Mouse (Mus musculus): ENCODE results near the gene Mrps23. TPM values are rescaled to one million over a fixed set of nuclear protein-coding genes. Genes with fewer than 3 reads are reported as not detected.

Gene Mrps23
- total RNA-seq, 2 experiments from 2014 or later, result 67.6 to 78.7 TPM

DNA sequence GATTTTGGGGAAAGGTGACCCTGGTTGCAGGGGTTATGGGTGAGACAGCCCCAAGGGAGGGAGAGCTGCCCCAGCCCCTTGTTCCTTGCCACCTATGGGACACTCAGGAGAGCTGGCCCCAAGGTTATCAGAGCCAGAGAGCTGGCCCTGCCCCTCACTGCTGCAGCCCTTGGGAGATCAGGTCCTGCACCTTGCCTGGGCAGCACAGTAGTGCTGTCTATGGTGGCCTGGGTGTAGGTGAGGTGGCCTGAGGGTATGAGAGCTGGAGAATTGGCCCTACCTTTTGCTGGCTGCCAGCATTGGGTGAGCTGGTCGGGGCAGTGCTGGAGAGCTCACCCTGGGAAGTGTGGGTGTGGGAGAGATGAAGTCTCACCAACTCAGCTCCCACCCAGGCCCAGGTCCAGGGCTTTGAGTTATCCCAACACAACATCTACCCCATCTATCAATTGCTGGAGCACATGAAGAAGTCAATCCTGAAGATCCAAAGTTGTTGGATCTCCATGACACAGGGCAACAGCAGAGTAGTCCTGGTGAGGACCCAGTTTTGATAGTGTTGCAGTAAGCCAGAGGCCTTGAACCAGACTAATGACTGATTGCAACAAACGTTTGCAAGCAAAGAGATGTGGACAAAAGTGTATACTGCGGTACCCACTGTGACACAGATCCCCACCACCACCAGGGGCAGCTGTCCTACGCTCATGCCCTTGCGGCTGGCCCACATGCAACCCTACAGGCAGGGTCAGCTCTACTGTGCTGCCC lies 7.8 kb downstream of the Mrps23 start:
- no peak for DNase-seq

DNA sequence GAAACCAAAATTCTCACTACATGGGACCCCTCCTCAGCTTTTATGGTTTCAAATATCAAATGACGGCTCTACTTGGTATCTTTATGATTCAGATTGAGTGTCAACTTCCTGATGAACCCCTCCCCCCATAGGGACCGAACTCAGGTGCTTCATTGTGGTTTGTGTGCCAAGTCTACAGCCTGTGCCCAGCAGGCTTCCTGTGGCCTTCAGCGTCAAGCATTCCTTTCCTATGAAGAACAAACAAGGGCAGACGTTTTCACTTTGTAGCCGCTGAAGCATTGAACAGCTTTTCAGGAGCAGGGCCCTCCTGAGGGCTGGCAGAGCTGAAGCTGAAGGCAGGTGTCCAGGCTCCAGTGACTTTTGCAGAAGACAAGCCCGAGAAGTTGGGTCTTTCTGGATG lies 9.6 kb downstream of the Mrps23 start:
- no peak for DNase-seq

DNA sequence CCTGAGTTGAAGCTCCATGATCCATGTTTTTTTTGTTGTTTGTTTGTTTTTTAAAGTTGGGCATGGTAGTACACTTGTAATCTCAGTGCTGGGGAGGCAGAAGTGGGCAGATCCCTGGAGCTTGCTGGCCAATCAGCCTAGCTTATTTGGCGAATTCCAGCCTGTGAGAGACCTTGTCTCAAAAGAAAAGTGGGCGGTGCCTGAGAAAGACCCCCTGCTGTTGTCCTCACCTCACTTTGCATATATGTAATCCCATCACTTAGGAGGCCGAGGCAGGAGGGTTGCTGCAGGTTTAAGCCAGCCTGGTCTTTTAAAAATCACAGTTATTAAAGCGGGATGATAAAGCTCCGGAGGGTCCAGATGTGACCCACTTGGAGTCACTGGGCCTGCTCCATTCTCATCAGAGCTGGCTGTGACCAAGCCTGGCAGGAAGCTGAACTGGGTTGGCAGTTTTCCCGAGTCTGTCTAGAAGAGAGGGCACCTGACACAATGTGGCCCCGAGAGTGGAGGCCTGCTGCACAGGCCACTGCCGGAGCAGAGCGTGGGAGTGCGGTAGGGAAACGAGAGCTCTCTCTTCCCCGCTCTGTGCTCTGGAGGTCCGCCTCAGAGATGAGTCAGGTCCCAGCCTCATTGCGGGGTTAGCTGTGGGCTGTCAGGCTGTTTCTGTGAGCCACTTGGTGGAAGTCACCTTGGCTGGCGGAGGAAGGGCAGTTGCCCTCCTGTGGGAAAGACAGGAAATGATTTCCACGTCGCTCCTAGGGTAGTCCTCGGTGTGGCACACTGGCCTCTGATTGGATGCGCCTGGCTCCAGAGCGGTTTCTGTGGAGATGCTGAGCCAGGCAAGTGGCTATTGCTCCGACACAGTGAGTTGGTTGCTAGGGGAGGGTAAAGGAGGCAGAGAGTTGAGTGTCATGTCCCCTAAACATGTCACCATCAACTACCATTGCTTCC lies 11.0 kb downstream of the Mrps23 start:
- peak; percentile 48 to 63 for DNase-seq

DNA sequence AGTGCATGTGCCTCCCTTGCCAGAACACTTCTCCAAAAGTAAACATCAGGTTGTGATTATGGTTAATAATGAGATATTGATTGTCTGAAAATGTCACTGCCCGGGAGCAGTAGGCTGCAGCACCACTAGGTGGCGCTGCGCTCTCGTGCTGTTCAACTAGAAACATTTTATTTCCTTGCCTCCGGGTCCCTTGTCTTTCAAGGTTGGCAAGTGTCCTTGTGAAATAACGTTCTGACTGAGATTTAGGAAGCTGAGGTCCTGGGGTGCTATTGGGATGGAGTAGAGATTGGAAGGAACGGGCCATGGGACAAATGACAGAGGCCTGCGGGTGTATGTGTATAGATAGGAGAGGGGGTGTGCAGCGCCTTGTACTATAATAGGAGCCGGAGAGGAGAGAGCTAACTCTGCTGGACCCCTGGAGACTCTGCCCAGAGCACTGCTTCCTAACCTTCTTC lies 12.1 kb downstream of the Mrps23 start:
- DNase-seq, result peak; percentile 61 to 64

DNA sequence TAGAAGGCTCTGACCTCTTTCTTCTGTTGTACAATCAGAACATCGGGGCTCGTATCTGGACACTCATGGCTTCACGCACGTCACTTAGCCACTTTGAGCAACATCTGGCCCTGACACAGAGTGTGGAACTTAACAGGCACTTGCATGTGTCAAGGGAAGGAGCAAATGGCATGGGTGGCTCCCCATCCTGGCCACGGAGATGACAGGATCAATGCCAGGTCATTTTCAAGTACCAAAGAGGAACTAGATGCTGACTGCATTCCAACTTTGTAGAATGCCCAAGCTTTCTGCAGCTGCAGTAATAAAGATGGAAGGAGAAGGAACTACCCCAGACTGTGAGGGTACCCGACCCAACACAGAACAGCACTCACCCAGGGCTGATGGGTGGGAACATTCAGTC lies 14.0 kb downstream of the Mrps23 start:
- DNase-seq, result no peak

DNA sequence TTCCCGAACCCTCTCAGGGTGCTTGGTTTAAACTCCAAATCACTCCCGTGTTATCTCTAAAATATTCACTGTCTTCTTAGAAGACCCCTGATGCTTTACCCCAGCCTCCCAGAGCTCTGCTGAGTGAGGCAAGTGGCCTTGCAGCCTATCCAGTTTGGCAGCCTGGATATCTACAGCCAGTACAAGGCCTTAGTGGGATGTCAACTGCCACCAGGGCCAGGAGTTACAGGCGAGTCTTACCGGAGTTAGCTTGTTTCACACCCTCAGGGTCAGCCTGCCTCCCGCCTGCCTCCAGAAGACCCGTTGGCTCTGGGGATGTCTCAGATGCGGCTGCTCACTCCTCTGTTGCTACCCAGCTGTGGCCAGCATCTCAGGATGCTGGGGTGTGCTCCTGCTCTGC lies 14.4 kb downstream of the Mrps23 start:
- no peak for DNase-seq

DNA sequence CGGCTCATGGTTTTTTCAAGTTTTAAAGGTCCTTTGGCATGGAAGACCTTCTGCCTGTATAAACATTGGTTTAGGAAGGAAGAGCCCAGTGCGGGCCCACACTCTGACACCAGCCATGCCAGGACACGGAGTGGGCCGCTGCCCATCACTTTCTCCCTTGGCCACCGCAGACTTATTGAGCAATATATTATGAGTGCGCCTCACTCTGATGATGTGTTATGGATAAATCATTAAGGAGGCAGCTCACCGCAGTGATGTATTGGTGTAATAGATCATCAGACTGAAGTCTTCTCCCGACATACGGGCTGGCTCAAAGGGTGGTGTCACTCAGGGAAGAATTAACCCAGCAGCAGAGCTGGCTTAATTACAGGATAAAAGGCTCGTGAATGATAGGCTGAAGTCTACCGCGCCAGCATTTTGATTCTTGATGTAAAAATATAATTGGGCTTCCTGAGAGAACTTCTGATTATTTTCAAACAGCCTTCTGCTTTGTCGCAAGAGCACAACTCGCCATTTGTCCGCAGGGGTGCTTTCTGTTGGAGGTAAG lies 17.8 kb downstream of the Mrps23 start:
- no peak for DNase-seq

DNA sequence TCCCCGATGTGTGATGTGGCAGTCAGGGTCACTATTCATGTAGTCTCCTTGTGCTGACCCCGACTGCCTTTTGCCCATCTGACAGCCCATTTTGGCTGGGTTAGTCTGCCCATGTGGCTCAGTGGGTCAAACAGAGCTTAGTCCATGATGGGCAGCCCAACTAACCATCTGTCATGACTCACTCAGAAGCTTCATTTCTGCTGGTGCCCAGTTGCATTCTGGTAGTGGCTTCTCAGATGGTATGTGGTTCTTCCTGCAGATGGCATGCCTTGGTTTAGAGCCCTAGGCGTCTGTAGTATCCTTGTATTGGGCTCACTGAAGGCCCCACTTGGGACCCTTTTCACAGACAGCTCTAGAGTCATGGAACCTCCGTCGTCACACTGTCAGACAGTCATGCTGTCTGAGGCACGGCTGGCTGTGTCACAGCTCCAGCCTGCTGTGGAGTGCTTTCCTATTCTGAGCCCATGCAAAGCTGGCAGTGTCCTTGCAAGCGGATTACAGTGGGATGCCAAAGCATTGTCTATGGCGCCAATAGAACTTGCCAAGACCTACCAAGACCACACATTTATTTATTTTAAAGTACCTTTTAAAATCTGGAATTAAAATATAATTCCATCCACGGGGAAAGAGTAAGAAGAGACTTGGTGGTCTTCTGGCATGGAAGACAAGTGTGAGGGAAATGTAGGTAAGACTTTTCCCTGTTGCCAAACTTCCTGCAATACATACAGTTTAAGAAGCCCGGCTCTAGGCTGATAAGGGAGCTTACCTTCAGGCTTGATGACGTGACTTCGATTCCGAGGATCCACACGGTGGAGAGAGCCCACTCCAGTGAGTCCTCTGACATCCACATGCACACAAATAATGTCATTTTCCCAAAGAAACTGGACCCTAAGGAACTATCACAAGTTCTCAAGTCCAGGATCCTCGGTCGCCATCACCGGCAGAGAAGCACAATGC lies 23.1 kb downstream of the Mrps23 start:
- no peak for DNase-seq

DNA sequence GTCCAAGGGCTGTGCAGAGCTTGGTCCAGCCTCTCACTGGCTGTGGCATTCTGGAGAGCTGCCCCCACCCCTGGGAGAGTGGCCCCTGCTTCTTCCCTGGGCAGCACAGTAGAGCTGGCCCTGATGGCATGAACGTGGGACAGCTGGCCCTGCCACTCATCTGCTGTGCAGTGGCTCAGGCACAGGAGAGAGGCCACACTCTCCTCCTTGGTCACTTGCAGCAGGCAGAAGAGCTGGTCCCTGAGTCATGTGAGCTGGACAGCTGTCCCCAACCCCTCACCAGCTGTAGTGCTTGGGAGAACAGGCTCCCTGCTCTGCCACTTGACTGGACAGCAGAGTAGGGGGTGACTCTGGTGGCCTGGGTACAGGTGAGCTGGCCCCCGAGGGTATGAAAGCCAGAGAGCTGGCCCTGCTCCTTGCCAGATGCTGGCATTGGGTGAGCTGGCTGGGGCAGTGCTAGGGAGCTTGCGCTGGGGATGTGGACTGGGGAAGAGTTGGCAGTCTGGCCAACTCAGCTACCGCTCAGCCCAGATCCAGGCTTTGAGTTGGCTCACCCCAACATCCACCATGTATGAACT lies 27.1 kb downstream of the Mrps23 start:
- DNase-seq, result no peak

DNA sequence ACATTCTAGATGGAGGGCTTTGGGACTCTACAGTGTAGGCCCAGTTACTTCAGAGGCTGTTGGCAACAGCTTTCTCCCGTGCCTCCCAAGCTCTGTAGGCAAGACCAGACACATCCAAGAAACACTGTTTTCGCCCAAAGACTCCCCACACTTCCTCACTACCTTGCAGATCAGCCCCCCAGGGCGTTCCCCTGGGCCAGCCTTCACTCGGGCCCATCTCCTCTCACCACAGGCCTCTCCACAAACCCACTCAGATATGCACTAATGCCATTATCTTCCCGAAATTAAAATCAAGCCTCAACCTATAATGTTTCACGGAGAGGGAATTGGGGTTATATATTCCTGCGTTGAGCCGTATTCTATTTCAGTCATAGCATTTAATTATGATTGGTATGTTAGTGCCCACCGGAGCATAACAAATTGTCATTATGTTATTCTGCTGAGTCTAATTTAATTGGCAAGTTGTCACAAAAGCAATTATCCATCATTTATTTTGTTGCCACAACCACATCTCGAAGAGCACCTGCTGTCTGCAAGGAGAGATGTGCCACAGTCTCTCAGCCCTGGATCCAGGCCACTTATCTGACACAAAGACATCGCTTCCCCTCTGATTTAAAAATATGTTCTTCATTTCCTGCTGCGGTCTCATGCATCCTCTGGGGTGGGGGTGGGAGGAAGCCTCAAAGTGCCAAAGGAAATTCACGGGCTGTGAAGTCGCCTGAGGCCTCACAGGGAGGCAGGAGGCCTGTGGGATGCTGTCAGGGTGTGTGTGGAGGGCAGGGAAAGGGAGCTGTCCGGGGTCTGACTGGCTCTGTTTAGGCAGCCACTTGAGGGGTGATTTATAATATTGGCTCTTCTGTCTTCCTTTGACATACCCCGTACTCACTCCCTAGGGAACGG lies 29.6 kb downstream of the Mrps23 start:
- no peak for DNase-seq

DNA sequence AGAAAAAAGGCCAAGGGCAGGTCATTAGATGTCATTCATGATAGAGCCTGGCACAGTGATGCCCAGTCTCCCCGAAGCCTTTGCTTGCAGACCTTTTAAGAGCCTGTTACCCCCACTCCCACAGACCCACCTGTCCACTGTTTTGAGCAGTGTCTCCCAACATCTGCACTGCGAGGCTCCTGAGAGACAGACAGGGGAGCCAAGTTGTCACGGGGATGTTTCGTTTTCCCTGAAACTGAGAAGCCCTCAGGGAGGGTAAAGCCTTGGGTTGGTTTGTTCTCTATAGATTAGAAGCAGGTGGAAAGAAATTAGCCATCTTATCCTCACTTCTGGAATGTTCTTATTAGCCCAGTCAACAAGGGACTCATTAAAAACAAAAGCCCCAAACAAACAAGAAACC lies 30.6 kb downstream of the Mrps23 start:
- no peak for DNase-seq

DNA sequence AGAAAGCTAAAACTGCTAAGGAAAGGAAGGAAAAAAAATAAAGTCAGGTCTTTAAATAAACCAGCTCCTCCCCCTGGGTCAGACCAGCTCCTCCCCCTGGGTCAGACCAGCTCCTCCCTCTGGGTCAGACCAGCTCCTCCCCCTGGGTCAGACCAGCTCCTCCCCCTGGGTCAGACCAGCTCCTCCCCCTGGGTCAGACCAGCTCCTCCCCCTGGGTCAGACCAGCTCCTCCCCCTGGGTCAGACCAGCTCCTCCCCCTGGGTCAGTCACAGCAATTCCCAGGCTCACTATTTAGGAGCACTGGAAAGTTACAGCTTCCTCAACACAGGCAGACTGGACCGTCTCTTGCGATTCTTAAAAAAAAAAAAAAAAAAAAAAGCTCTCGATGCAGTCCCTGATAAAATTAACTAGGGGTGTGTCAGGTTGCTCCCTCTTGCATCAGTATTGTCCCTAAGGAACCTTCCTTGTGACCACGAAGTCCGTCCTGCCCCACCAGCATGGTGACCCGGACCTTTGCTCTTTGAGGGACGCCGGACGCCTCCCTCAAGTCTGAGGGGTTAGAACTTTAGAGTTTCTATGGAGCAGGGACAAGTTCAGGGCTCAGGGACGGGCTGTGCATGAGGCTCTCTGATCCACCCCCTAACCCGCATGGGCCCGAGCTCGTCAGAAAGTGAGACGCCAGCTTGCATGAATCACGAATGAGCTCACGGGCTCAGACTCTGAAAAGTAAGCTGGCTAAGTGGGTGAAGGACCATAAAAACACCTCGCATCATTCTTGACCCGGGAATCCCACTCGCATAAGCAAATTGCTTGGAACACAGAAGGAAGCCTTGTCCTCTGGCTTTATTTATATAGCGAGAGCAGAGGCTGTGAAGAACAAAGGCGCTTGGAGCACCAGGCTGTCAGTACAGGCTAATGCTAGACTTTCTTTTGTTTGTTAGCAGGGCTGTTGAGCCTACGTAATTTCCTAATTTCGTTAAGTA lies 31.3 kb downstream of the Mrps23 start:
- no peak for DNase-seq

DNA sequence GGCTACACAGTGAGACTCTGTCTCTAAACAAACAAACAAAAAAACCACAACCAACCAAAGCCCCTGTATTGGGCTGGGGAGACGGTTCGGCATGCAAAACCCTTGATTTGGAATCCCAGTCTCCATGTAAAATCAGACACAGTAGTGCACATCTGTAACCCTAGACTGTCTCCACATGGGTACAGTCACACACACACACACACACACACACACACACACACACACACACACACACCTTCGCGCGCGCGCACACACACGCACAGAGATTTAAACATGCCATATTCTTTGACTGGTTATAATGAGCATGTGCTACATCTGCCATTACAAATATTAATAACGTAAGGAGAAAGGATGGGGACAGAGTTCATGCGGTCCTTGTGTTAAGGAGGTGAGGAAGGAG lies 36.1 kb downstream of the Mrps23 start:
- DNase-seq, result no peak

DNA sequence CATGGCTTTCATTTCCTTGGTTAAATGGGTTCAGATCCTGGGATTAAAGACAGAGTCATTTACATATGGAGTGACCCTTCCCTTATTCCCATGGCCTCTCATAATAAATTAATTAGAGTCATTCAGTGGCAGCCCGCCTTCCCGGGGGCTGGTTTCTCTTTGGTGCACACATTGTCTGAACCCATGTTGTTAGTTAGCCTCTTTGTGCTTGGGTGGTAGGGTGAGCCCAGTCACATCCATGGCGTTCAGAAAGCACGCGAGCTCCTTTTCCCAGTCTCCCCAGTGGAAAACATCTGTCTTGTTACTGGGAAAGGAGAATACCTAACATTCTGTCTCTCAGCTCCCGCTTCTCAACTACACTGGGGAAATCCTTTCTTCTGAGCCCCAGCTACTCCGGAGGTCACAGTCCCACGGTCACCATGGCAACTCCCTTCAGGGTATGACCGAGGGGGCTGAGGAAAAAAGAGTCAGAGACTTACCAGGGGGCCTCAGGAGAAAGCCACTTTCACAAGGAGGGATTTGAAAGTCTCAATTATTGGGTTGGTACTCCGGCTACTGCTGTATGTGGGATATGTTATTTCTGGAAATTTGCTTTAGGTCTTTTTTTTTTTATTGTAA lies 36.7 kb downstream of the Mrps23 start:
- DNase-seq, result no peak

DNA sequence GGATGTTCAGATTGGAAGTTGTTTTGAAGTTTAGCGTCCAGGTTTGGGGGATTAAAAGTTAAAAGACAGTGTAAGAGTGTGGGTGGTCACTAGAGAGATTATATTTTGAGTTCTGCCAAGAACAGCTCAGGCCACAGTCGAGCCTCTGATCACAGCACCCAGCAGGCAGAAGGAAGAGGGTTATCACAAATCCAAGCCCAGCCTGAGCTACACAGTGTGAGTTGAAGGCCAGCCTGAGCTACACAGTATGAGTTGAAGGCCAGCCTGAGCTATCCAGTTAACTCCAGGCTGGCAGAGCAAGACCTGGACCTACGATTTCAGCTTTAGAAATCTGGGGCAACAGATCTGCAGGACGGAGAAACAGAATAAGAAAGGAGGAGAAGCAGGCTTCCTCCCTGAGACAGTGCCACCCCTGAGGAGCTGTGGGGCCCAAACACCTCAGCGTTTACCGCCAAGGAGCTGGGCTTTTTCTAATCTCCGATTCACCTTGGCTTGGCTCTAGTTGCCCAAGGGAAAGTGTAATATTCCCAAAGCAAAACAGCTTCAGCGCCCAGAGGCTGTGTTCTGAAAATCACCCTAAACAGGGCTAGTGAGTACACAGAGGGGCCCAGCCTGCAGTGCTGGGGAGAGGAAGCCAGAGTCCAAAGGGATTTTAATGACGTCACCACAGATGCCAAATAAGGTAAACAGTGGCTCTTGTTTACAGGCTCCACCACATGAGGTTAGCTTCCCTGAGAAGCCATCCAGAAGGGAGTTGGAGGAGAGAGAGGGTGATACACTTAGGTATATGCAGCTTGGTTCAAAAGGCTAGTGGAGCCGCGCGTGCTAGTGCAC lies 37.5 kb downstream of the Mrps23 start:
- no peak for DNase-seq

DNA sequence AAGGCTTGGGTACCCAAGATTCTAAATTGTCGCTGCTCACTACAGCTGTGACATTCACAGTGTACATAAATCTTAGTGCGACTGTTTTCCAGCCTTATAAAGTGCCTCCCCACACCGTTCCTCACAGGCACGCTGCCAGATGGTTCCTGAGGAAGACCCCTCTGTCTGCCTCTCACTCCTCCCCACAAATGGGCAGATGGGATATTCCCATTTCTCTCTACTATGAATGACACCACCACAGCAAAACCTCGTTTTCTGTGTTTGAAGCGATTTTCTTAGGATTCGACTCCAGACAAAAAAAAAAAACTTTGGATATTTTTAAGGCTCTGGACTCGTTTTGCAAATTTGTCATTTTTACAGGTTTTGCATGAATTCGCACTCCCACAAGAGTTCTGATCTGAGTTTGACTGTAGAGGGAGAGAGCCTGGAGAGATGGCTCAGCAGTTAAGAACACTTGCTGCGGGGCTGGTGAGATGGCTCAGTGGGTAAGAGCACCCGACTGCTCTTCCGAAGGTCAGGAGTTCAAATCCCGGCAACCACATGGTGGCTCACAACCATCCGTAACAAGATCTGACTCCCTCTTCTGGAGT lies 41.5 kb downstream of the Mrps23 start:
- DNase-seq, result no peak

DNA sequence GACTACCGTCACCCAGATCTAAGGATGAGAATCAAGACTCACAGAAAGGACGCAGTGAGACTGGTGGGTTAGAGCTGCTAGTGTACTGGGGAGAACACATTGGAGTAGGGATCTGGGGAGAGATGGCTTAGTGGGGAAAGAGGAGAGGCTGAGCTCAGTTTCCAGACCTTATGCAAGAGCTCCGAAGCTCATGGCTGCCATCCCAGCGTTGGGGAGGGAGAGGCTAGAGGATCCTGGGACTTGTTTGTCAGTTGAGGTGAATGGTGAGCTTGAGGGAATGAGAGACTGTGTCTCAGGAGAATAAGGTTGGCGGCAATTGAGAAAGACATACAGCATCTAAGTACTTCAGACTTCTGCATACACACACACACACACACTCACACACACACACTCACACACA lies 44.4 kb downstream of the Mrps23 start:
- no peak for DNase-seq

DNA sequence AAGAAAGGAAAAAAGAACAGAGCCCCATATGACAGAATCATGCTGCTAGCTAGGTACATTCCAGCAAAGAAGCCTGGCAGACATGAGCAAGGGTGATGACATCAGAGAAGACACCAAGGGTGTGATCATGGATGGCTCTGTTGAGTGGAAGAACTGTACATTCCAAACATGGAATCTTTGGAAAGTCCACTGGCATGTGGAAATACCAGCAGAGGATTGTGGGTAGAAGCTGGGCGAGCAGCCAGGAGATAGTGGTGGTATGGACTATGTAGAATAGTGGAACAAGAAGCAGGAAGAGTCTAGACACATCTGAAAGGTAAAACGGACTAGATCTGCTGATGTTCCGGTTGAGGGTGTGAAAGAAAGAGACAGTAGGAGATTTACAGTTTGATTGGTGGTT lies 46.4 kb downstream of the Mrps23 start:
- DNase-seq, result no peak
